Mouse (Mus musculus) CH12.LX (cell line): ENCODE results near the gene Speg. TPM values are rescaled to one million over a fixed set of nuclear protein-coding genes. Genes with fewer than 3 reads are reported as not detected.

Experiments used
- DNase-seq: peaks from one replicate; pipeline ENCODE4 v3.0.0-alpha.2; 2013; ENCODE audit errors: extremely low read depth
- H3K27ac ChIP-seq: 2 replicates; pipeline ENCODE4 v1.5.1; 2012; ENCODE audit warnings: low read depth, mild to moderate bottlenecking, control low read depth, moderate library complexity; ENCODE audit not compliant: insufficient read depth
- H3K27me3 ChIP-seq: replicated peaks from 2 replicates; pipeline ENCODE3; 2012; ENCODE audit warnings: inconsistent platforms
- H3K36me3 ChIP-seq, 2 experiments: replicated peaks in 1 of 2; 2 replicates each; pipeline versions ENCODE3 to v1.6.1; 2012; ENCODE audit warnings: inconsistent platforms in 1 of 2, low read length in 1 of 2, mild to moderate bottlenecking in 1 of 2, mixed read lengths in 1 of 2, moderate library complexity in 1 of 2; ENCODE audit not compliant: control insufficient read depth in 1 of 2, insufficient read depth in 1 of 2
- H3K4me1 ChIP-seq, 2 experiments: 2 replicates each; pipeline ENCODE4 v1.6.1; 2012; ENCODE audit warnings: inconsistent platforms in 1 of 2, moderate library complexity in 1 of 2; ENCODE audit not compliant: insufficient read depth in 2 of 2, control insufficient read depth in 1 of 2
- H3K4me2 ChIP-seq: 2 replicates; pipeline ENCODE4 v1.6.1; 2012; ENCODE audit warnings: low read depth, mild to moderate bottlenecking, control low read depth; ENCODE audit not compliant: poor library complexity, insufficient read depth, severe bottlenecking
- H3K4me3 ChIP-seq, 3 experiments: fragments of 150-350 bp in 1 of 3; sonication (generic) in 1 of 3; replicated peaks in 1 of 3; 2 replicates each; pipeline versions ENCODE3 to v1.5.1; 2011 to 2012; ENCODE audit warnings: low read depth in 2 of 3, low read length in 2 of 3, mild to moderate bottlenecking in 2 of 3, moderate library complexity in 2 of 3, control low read depth in 1 of 3, improper control_type of control experiment in 1 of 3, inconsistent platforms in 1 of 3, mixed read lengths in 1 of 3; ENCODE audit not compliant: poor library complexity in 1 of 3
- H3K79me2 ChIP-seq: replicated peaks from 2 replicates; pipeline ENCODE4 v1.6.1; 2012; ENCODE audit warnings: mild to moderate bottlenecking, moderate library complexity; ENCODE audit not compliant: control insufficient read depth, poor library complexity, insufficient read depth, severe bottlenecking; ENCODE audit errors: extremely low read depth
- H3K9ac ChIP-seq: 2 replicates; pipeline ENCODE4 v1.6.1; 2012; ENCODE audit warnings: low read depth, mild to moderate bottlenecking, control low read depth, moderate library complexity; ENCODE audit not compliant: insufficient read depth
- H3K9me3 ChIP-seq: replicated peaks from 2 replicates; pipeline ENCODE3; 2012; ENCODE audit warnings: low read length, inconsistent platforms, mixed read lengths
- BHLHE40 ChIP-seq: IDR thresholded peaks from 2 replicates; pipeline ENCODE4 v1.6.1; 2011; ENCODE audit warnings: mild to moderate bottlenecking, low read depth, low read length, improper control_type of control experiment
- CHD2 ChIP-seq: IDR thresholded peaks from 2 replicates; pipeline ENCODE4 v1.6.1; 2011; ENCODE audit warnings: low read length, improper control_type of control experiment
- CTCF ChIP-seq, 2 experiments: IDR thresholded peaks in 1 of 2; conservative IDR thresholded peaks in 1 of 2; 2 replicates each; pipeline ENCODE4 v1.5.1; 2011 to 2012; ENCODE audit warnings: low read depth in 2 of 2, low read length in 2 of 2, improper control_type of control experiment in 1 of 2, inconsistent platforms in 1 of 2, mild to moderate bottlenecking in 1 of 2, moderate library complexity in 1 of 2
- ELF1 ChIP-seq: IDR thresholded peaks from 2 replicates; pipeline ENCODE4 v1.6.1; 2014; ENCODE audit warnings: low read depth, mild to moderate bottlenecking, inconsistent platforms, low read length, improper control_type of control experiment
- ETS1 ChIP-seq: conservative IDR thresholded peaks from 2 replicates; pipeline ENCODE4 v1.6.1; 2012; ENCODE audit warnings: low read depth, mild to moderate bottlenecking, inconsistent platforms, low read length, improper control_type of control experiment, moderate library complexity
- HCFC1 ChIP-seq: IDR thresholded peaks from 2 replicates; pipeline ENCODE4 v1.6.1; 2012; ENCODE audit warnings: low read depth, mild to moderate bottlenecking, inconsistent platforms, low read length, improper control_type of control experiment
- IRF4 ChIP-seq: IDR thresholded peaks from 2 replicates; pipeline ENCODE4 v1.6.1; 2014; ENCODE audit warnings: low read depth, mild to moderate bottlenecking, inconsistent platforms, low read length, improper control_type of control experiment
- JUN ChIP-seq: IDR thresholded peaks from 2 replicates; pipeline ENCODE4 v1.6.1; 2011; ENCODE audit warnings: low read depth, mild to moderate bottlenecking, low read length, improper control_type of control experiment, moderate library complexity; ENCODE audit not compliant: insufficient read depth
- MAFK ChIP-seq: IDR thresholded peaks from 2 replicates; pipeline ENCODE4 v1.6.1; 2011; ENCODE audit warnings: low read length, improper control_type of control experiment; ENCODE audit not compliant: insufficient replicate concordance
- NRF1 ChIP-seq: IDR thresholded peaks from 2 replicates; pipeline ENCODE4 v1.6.1; 2014; ENCODE audit warnings: low read depth, mild to moderate bottlenecking, inconsistent platforms, low read length, improper control_type of control experiment, moderate library complexity
- PAX5 ChIP-seq: IDR thresholded peaks from 2 replicates; pipeline ENCODE4 v1.6.1; 2012; ENCODE audit warnings: low read length, inconsistent platforms, mixed read lengths
- POLR2AphosphoS2 ChIP-seq: IDR thresholded peaks from 2 replicates; pipeline ENCODE4 v1.6.1; 2011; ENCODE audit warnings: low read depth, low read length, improper control_type of control experiment
- RAD21 ChIP-seq: IDR thresholded peaks from 2 replicates; pipeline ENCODE4 v1.6.1; 2011; ENCODE audit warnings: low read depth, mild to moderate bottlenecking, low read length, improper control_type of control experiment, moderate library complexity
- SIN3A ChIP-seq: IDR thresholded peaks from 2 replicates; pipeline ENCODE4 v1.6.1; 2012; ENCODE audit warnings: low read length, improper control_type of control experiment, inconsistent platforms
- TCF12 ChIP-seq: IDR thresholded peaks from 2 replicates; pipeline ENCODE4 v1.6.1; 2014; ENCODE audit warnings: low read depth, mild to moderate bottlenecking, inconsistent platforms, low read length, improper control_type of control experiment
- UBTF ChIP-seq: IDR thresholded peaks from 2 replicates; pipeline ENCODE4 v1.6.1; 2012; ENCODE audit warnings: low read depth, mild to moderate bottlenecking, inconsistent platforms, low read length, improper control_type of control experiment, moderate library complexity
- USF1 ChIP-seq: IDR thresholded peaks from 2 replicates; pipeline ENCODE4 v1.6.1; 2014; ENCODE audit warnings: low read depth, mild to moderate bottlenecking, inconsistent platforms, low read length, improper control_type of control experiment
- USF2 ChIP-seq: conservative IDR thresholded peaks from 2 replicates; pipeline ENCODE4 v1.6.1; 2011; ENCODE audit warnings: low read depth, low read length, improper control_type of control experiment
- ZMIZ1 ChIP-seq: IDR thresholded peaks from 2 replicates; pipeline ENCODE4 v1.6.1; 2012; ENCODE audit warnings: low read depth, mild to moderate bottlenecking, inconsistent platforms, low read length, improper control_type of control experiment
- ZNF384 ChIP-seq: IDR thresholded peaks from 2 replicates; pipeline ENCODE4 v1.6.1; 2012; ENCODE audit warnings: low read depth, low read length, improper control_type of control experiment, inconsistent platforms
- dilution Hi-C: fragments of 300-500 bp; cut with MboI; formaldehyde crosslinking; loops from 2 replicates; pipeline ENCODE4 v1.14.3; 2020; ENCODE audit warnings: low sequenced_read_pairs; ENCODE audit not compliant: extremely low pct_unique_long_range_greater_than_20kb, extremely low pct_ligation_motif_present
- in situ Hi-C: fragments of 300-500 bp; cut with MboI; formaldehyde crosslinking; loops from 3 replicates; pipeline ENCODE4 v1.14.3; 2019; ENCODE audit warnings: low sequenced_read_pairs, low pct_ligation_motif_present, low pct_unique_long_range_greater_than_20kb, mixed read lengths
- polyA plus RNA-seq: library from polyadenylated mRNA; unstranded; fragments of >175 nt; gene quantifications from 2 replicates; pipeline ENCODE4 v1.2.1, GENCODE M21; 2012; ENCODE audit warnings: low read depth; ENCODE audit not compliant: insufficient read length
- total RNA-seq, 2 experiments: library from RNA; depleted of rRNA; stranded (reverse); fragments of 300-350 nt in 1 of 2; fragments of >200 nt in 1 of 2; gene quantifications; 2 replicates each; pipeline ENCODE4 v1.2.3; 2012 to 2014

Gene Speg
- total and polyA plus RNA-seq, 3 experiments: 13.1 to 30.7 (median 18.8) TPM

GRCm38 (mm10) chr1:75477264-75477965 is 102.3 kb downstream of the Speg start (continued):
- TF ChIP-seq USF1: no peak
- peak; percentile 70 for TF ChIP-seq TCF12
- TF ChIP-seq ETS1: no peak
- TF ChIP-seq ZNF384: no peak
- no peak for TF ChIP-seq MAFK
- TF ChIP-seq JUN: no peak
- TF ChIP-seq, all 38 proteins: peak for 9

GRCm38 (mm10) chr1:75477966-75478290 is 102.8 kb downstream of the Speg start:
- peak overlapping the region; percentile 67 to 81 (median 78) for H3K4me3 ChIP-seq
- dilution Hi-C loops: no loop called here

GRCm38 (mm10) chr1:75478497-75478896 is 103.4 kb downstream of the Speg start:
- dilution Hi-C loops: no loop called here
- peak overlapping the region; percentile 70 for H3K9ac ChIP-seq
- TF ChIP-seq SIN3A: peak; percentile 7
- no peak for TF ChIP-seq MAFK
- no peak for TF ChIP-seq PAX5
- no peak for TF ChIP-seq USF2
- TF ChIP-seq POLR2AphosphoS2: no peak
- 0 out of 2 replicates have a peak, but pooled peaks have one; percentile 41 for TF ChIP-seq IRF4
- TF ChIP-seq ETS1: no peak
- peak; percentile 49; the same call in 1 of the 2 replicates for TF ChIP-seq NRF1
- no peak for TF ChIP-seq CHD2
- no peak for TF ChIP-seq JUN
- peak; percentile 73 for TF ChIP-seq ELF1
- no peak for TF ChIP-seq CTCF (conservative IDR thresholded peaks at IDR 0.05 in 1 of 2, IDR thresholded peaks at IDR 0.05 in 1 of 2; ENCODE audit: low read depth in 2 of 2, low read length in 2 of 2)
- TF ChIP-seq HCFC1: peak; percentile 56
- no peak for TF ChIP-seq RAD21
- no peak for TF ChIP-seq UBTF
- TF ChIP-seq, all 38 proteins: peak for 5
- peaks cover 5% of the 10 kb centered on the region; the same call in 1 of the 2 replicates for H3K79me2 ChIP-seq
- DNase-seq: peak; percentile 37
- peak overlapping the region; percentile 67 to 81 (median 78) for H3K4me3 ChIP-seq
- peaks cover 7 to 24% of the 10 kb centered on the region in 2 experiments for H3K4me1 ChIP-seq
- in situ Hi-C loops: no loop called here
- peak overlapping the region; percentile 52 for H3K27ac ChIP-seq
- peaks cover 5% of the 10 kb centered on the region for H3K27me3 ChIP-seq
- H3K36me3 ChIP-seq: peaks cover 27 to 37% of the 10 kb centered on the region in 2 experiments
- peak overlapping the region; percentile 94; the same call in 1 of the 2 replicates for H3K4me2 ChIP-seq
- no peaks in the 10 kb centered on the region for H3K9me3 ChIP-seq

More at GRCm38 (mm10) chr1:75477966-75478290, 102.8 kb downstream of the Speg start:
- TF ChIP-seq BHLHE40 (no peak), POLR2AphosphoS2 (no peak), ZMIZ1 (no peak)
- peaks cover 5% of the 10 kb centered on the region; the same call in 1 of the 2 replicates for H3K79me2 ChIP-seq
- in situ Hi-C loops: no loop called here
- no peaks in the 10 kb centered on the region for H3K9me3 ChIP-seq
- H3K27me3 ChIP-seq: peaks cover 5% of the 10 kb centered on the region
- no peak overlapping the region for H3K27ac ChIP-seq
- H3K4me1 ChIP-seq: peaks cover 7 to 24% of the 10 kb centered on the region in 2 experiments
- H3K9ac ChIP-seq: peak overlapping the region; percentile 70; the same call in 1 of the 2 replicates
- H3K4me2 ChIP-seq: peak overlapping the region; percentile 94
- peaks cover 27 to 43% of the 10 kb centered on the region in 2 experiments for H3K36me3 ChIP-seq
- peak; percentile 30 for DNase-seq
